Comparison of ENCODE assay signal across 11 mouse cellular contexts in genomic region chr11:33145201-33146142, GRCm38 (mm10). TPM values are rescaled to one million over a fixed set of nuclear protein-coding genes. Genes with fewer than 3 reads are reported as not detected.
DNase-seq lines count a peak whose midpoint lies in the region; ATAC-seq lines count a peak whose summit lies in the region.
"Had no signal": no experiment of that assay in that cellular context is flagged by ENCODE, and none has a peak within 500 bp of the region (broad histone marks: within the 10 kb centered on the region; RNA-seq: fewer than 3 reads in every experiment).

No protein-coding gene starts in this region.

- H3K4me3 ChIP-seq in forebrain, embryonic 10.5 days, result peak overlapping the region; percentile 68
- H3K4me3 ChIP-seq in hindbrain, embryonic 11.5 days (ENCODE audit: low read depth, low read length), result peak overlapping the region; percentile 64; the same call in 1 of the 2 replicates
- H3K4me3 ChIP-seq in midbrain, embryonic 16.5 days (ENCODE audit: low read depth, low read length), result peak overlapping the region; percentile 8; the same call in 1 of the 2 replicates

- H3K4me1 ChIP-seq in forebrain, embryonic 10.5 days, result peaks cover 59% of the 10 kb centered on the region
- peaks cover 16% of the 10 kb centered on the region for H3K4me1 ChIP-seq in hindbrain, embryonic 11.5 days (replicated peaks; ENCODE audit: control insufficient read depth, insufficient read depth, low read length)
- peaks cover 28% of the 10 kb centered on the region for H3K4me1 ChIP-seq in midbrain, embryonic 16.5 days (ENCODE audit: control insufficient read depth, insufficient read depth, low read length)

- intact Hi-C loops in left cerebral cortex, postnatal 14 days (cut with DNase I), result loop anchor here (5.0 kb wide), 3 partner anchors 183 to 413 kb away; no protein-coding TSS in a partner anchor

- H3K9me3 ChIP-seq in forebrain, embryonic 10.5 days, result no peaks in the 10 kb centered on the region
- no peaks in the 10 kb centered on the region for H3K9me3 ChIP-seq in hindbrain, embryonic 11.5 days (ENCODE audit: control insufficient read depth, low read length)
- H3K9me3 ChIP-seq in midbrain, embryonic 16.5 days (replicated peaks; ENCODE audit: control insufficient read depth, low read length, poor library complexity, severe bottlenecking), result no peaks in the 10 kb centered on the region

- WGBS in forebrain, embryonic 10.5 days, result 24% methylated on average over 7 of the region's 7 CpGs
- WGBS in hindbrain, embryonic 11.5 days, result 18% methylated on average over 7 of the region's 7 CpGs
- WGBS in midbrain, embryonic 16.5 days, result 6% methylated on average over 7 of the region's 7 CpGs

- peak overlapping the region; percentile 95 for H3K4me2 ChIP-seq in hindbrain, embryonic 11.5 days (replicated peaks; ENCODE audit: low read depth, low read length)
- H3K4me2 ChIP-seq in midbrain, embryonic 16.5 days (ENCODE audit: low read length), result peak overlapping the region; percentile 93

- 0 out of 2 replicates have a peak overlapping the region, but pooled peaks have one; percentile 40 for H3K27ac ChIP-seq in forebrain, embryonic 10.5 days
- no peak overlapping the region for H3K27ac ChIP-seq in hindbrain, embryonic 11.5 days (ENCODE audit: low read depth, low read length)
- H3K27ac ChIP-seq in midbrain, embryonic 16.5 days (ENCODE audit: low read length), result no peak overlapping the region
- H3K27ac ChIP-seq: left cerebral cortex, adult 2 months had no signal

- no peak overlapping the region for H3K9ac ChIP-seq in hindbrain, embryonic 11.5 days (ENCODE audit: low read depth, low read length)
- H3K9ac ChIP-seq in midbrain, embryonic 16.5 days (ENCODE audit: low read depth, low read length), result peak overlapping the region; percentile 28; the same call in 1 of the 2 replicates

- DNase-seq in left cerebral cortex, postnatal 14 days (ENCODE audit: low spot score in 2 of 2), result peak; percentile 15 to 17
- DNase-seq in left cerebral cortex, adult 11 months (ENCODE audit: low spot score), result no peak
- no peak for DNase-seq in forebrain, embryonic 10.5 days (ENCODE audit: extremely low spot score, low spot score)
- peak; percentile 43 for DNase-seq in hindbrain, embryonic 11.5 days (ENCODE audit: low spot score)
- DNase-seq in ovary, adult 18-20 months (ENCODE audit: low spot score), result no peak
- no peak for DNase-seq in thymus, postnatal 0 days (ENCODE audit: low spot score)
- no peak for DNase-seq in adrenal gland, postnatal 14 days

- H3K36me3 ChIP-seq in forebrain, embryonic 10.5 days (replicated peaks), result peaks cover 13% of the 10 kb centered on the region
- no peaks in the 10 kb centered on the region for H3K36me3 ChIP-seq in hindbrain, embryonic 11.5 days (ENCODE audit: control insufficient read depth, insufficient read depth, low read length)
- peaks cover 6% of the 10 kb centered on the region for H3K36me3 ChIP-seq in midbrain, embryonic 16.5 days (ENCODE audit: control insufficient read depth, insufficient read depth, low read length)

- peaks cover 71% of the 10 kb centered on the region for H3K27me3 ChIP-seq in forebrain, embryonic 10.5 days (ENCODE audit: poor library complexity, severe bottlenecking)
- peaks cover 17% of the 10 kb centered on the region for H3K27me3 ChIP-seq in hindbrain, embryonic 11.5 days (ENCODE audit: control insufficient read depth, insufficient read depth, low read length)
- H3K27me3 ChIP-seq in midbrain, embryonic 16.5 days (ENCODE audit: control insufficient read depth, insufficient read depth, low read depth, low read length), result peaks cover 5% of the 10 kb centered on the region
- H3K27me3 ChIP-seq: Patski had no signal

- no peak for ATAC-seq in hindbrain, embryonic 11.5 days (ENCODE audit: low FRiP score)
- ATAC-seq in midbrain, embryonic 16.5 days, result no peak
- ATAC-seq: Patski had no signal

RNA-seq across cellular contexts. Expression of gene Fgf18, which starts 1.7 kb away (rescaled TPM):
- total RNA-seq in left cerebral cortex, postnatal 14 days (2021), result 1 to 10 TPM; 2.5 to 3.7 TPM
- polyA plus RNA-seq in forebrain, embryonic 10.5 days (2016; fragmentation: Nextera tagmentation; extraction: Ambion mirVana), result 3.6 and 3.8 TPM in 2 replicates
- polyA plus RNA-seq in hindbrain, embryonic 11.5 days (2014; fragmentation: Nextera tagmentation; extraction: Ambion mirVana), result 6.4 and 8.1 TPM in 2 replicates
- 2.7 and 4.8 TPM in 2 replicates for polyA plus RNA-seq in midbrain, embryonic 16.5 days (2015; fragmentation: Nextera tagmentation; extraction: Ambion mirVana)
- 0.29 and 0.64 TPM in 2 replicates for polyA plus RNA-seq in thymus, postnatal 0 days (2015; fragmentation: Nextera tagmentation; extraction: Ambion mirVana)
- 2.1 TPM in 2 replicates for total RNA-seq in adrenal gland, postnatal 14 days (2021)

RNA-seq across cellular contexts. Expression of gene Npm1, which starts 17.5 kb away (rescaled TPM):
- 100 to 1,000 TPM; 157 to 166 TPM for total RNA-seq in left cerebral cortex, postnatal 14 days (2021)
- 1,478 and 1,686 TPM in 2 replicates for polyA plus RNA-seq in forebrain, embryonic 10.5 days (2016; fragmentation: Nextera tagmentation; extraction: Ambion mirVana)
- 962 and 974 TPM in 2 replicates for polyA plus RNA-seq in hindbrain, embryonic 11.5 days (2014; fragmentation: Nextera tagmentation; extraction: Ambion mirVana)
- polyA plus RNA-seq in midbrain, embryonic 16.5 days (2015; fragmentation: Nextera tagmentation; extraction: Ambion mirVana), result 349 and 380 TPM in 2 replicates
- polyA plus RNA-seq in thymus, postnatal 0 days (2015; fragmentation: Nextera tagmentation; extraction: Ambion mirVana), result 905 and 1,035 TPM in 2 replicates
- total RNA-seq in adrenal gland, postnatal 14 days (2021), result 351 and 422 TPM in 2 replicates

RNA-seq across cellular contexts. Expression of gene Tlx3, which starts 57.9 kb away (rescaled TPM):
- not detected for total RNA-seq in left cerebral cortex, postnatal 14 days (2021)
- polyA plus RNA-seq in forebrain, embryonic 10.5 days (2016; fragmentation: Nextera tagmentation; extraction: Ambion mirVana), result not detected in 2 replicates
- 12.9 and 19.0 TPM in 2 replicates for polyA plus RNA-seq in hindbrain, embryonic 11.5 days (2014; fragmentation: Nextera tagmentation; extraction: Ambion mirVana)
- 0.85 and 0.89 TPM in 2 replicates for polyA plus RNA-seq in midbrain, embryonic 16.5 days (2015; fragmentation: Nextera tagmentation; extraction: Ambion mirVana)
- polyA plus RNA-seq in thymus, postnatal 0 days (2015; fragmentation: Nextera tagmentation; extraction: Ambion mirVana), result not detected in 2 replicates
- total RNA-seq in adrenal gland, postnatal 14 days (2021), result 0.23 TPM in 1 of 2 replicates, not detected in the other
- total RNA-seq: left cerebral cortex, adult 2 months had no signal
- polyA plus RNA-seq: gonadal fat pad, adult 2 months had no signal

Comparison
In these comparisons a context has a peak if more than half of its experiments do, and no peak if none do; other contexts are left out.
1. DNase-seq: peak in left cerebral cortex, postnatal 14 days (2 of 2) and hindbrain, embryonic 11.5 days (single experiment); none in left cerebral cortex, adult 11 months (single experiment), forebrain, embryonic 10.5 days (single experiment), ovary, adult 18-20 months (single experiment), thymus, postnatal 0 days (single experiment) and adrenal gland, postnatal 14 days (single experiment).
2. H3K4me3 ChIP-seq: peak in every context shown above with its lines; median percentile 68 in forebrain, embryonic 10.5 days; 64 in hindbrain, embryonic 11.5 days; 8 in midbrain, embryonic 16.5 days.